Mouse (Mus musculus) forebrain, embryonic 13.5 days (tissue): Measurements from ENCODE around the gene Tmprss4. TPM values are rescaled to one million over a fixed set of nuclear protein-coding genes. Genes with fewer than 3 reads are reported as not detected.

Experiments used
- ATAC-seq: fragments of 200-750 bp; cut with Nextera tagmentation; 2 replicates; pipeline ENCODE4 v1.8.0; 2017
- H3K27ac ChIP-seq: fragments of 300-500 bp; sonication (generic); 2 replicates; pipeline ENCODE4 v1.5.1; 2015; ENCODE audit warnings: inconsistent platforms, mild to moderate bottlenecking, moderate library complexity
- H3K27me3 ChIP-seq: fragments of 300-500 bp; sonication (generic); 2 replicates; pipeline ENCODE4 v1.6.1; 2015; ENCODE audit warnings: mild to moderate bottlenecking, inconsistent platforms
- H3K36me3 ChIP-seq: fragments of 300-500 bp; sonication (generic); 2 replicates; pipeline ENCODE4 v1.6.1; 2015; ENCODE audit warnings: mild to moderate bottlenecking, inconsistent platforms; ENCODE audit not compliant: poor library complexity, severe bottlenecking
- H3K4me1 ChIP-seq: fragments of 300-500 bp; sonication (generic); 2 replicates; pipeline ENCODE4 v1.6.1; 2015; ENCODE audit warnings: inconsistent platforms
- H3K4me2 ChIP-seq: fragments of 300-500 bp; sonication (generic); 2 replicates; pipeline ENCODE4 v1.6.1; 2015; ENCODE audit warnings: inconsistent platforms, mild to moderate bottlenecking, moderate library complexity
- H3K4me3 ChIP-seq: fragments of 300-500 bp; sonication (generic); 2 replicates; pipeline ENCODE4 v1.5.1; 2015; ENCODE audit warnings: mild to moderate bottlenecking, inconsistent platforms
- H3K9ac ChIP-seq: fragments of 300-500 bp; sonication (generic); 2 replicates; pipeline ENCODE4 v1.6.1; 2015; ENCODE audit warnings: mild to moderate bottlenecking, inconsistent platforms
- H3K9me3 ChIP-seq: fragments of 300-500 bp; sonication (generic); replicated peaks from 2 replicates; pipeline ENCODE4 v1.6.1; 2016; ENCODE audit warnings: inconsistent platforms
- WGBS: fragments of 180-500 bp; shearing (Covaris S2); methylation state at CpG from one replicate; pipeline ENCODE4 v1.1.7; 2015; 5-methylcytosine and 5-hydroxymethylcytosine counted together
- polyA plus RNA-seq: library from polyadenylated mRNA; unstranded; fragments of >200 nt; fragmentation: Nextera tagmentation; extraction: Ambion mirVana; gene quantifications from 2 replicates; pipeline ENCODE4 v1.2.1, GENCODE M21; 2015

The Tmprss4 gene
- polyA plus RNA-seq, 1 experiment from 2014 or later = not detected

GRCm38 (mm10) chr9:45219644-45220043 is 15.8 kb upstream of the Tmprss4 start:
- 89% methylated on average over 3 of the region's 3 CpGs for WGBS
- Histone ChIP-seq H3K4me1 (no peaks in the 10 kb centered on the region), H3K9me3 (no peaks in the 10 kb centered on the region), H3K4me3 (no peak overlapping the region), H3K4me2 (no peak overlapping the region), H3K27ac (no peak overlapping the region), H3K27me3 (no peaks in the 10 kb centered on the region), H3K9ac (no peak overlapping the region), H3K36me3 (no peaks in the 10 kb centered on the region)
- no peak for ATAC-seq

DNA sequence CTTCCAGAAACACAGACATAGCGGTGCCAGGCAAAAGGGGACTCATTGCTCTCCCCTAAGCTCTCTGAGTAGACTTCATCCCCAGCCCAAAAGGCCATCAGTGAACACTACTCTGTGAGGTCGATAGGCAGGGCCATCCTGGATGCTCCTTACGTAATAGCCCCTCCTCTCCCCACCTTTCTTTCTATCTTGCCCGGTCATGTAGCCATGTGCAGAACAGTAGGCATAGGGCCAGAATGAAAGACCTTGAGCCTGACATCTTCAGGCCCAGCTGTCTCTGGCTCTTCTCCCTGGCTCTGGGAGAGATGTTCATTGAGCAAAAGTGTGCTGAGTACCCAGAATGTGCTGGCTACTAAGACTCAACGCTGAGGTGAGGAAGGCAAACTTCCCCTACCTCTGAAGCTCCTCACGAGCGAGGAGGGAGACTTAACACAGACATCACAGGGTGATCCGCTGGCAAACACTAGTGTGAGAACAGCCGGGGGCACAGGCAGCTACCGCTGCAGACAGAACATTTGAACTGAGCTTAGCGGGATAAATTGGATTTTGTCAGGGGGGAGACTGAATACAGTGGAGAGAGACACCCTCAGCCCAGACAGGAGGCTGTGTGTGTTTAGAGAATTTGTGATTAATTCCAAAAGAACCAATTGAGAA is 11.8 kb upstream of the Tmprss4 start:
- no peaks in the 10 kb centered on the region for H3K36me3 ChIP-seq
- no peak overlapping the region for H3K4me2 ChIP-seq
- WGBS = 71% methylated on average over 11 of the region's 11 CpGs
- H3K4me3 ChIP-seq = no peak overlapping the region
- H3K9me3 ChIP-seq = no peaks in the 10 kb centered on the region
- no peaks in the 10 kb centered on the region for H3K4me1 ChIP-seq
- no peaks in the 10 kb centered on the region for H3K27me3 ChIP-seq
- no peak overlapping the region for H3K9ac ChIP-seq
- H3K27ac ChIP-seq = no peak overlapping the region
- no peak for ATAC-seq

DNA sequence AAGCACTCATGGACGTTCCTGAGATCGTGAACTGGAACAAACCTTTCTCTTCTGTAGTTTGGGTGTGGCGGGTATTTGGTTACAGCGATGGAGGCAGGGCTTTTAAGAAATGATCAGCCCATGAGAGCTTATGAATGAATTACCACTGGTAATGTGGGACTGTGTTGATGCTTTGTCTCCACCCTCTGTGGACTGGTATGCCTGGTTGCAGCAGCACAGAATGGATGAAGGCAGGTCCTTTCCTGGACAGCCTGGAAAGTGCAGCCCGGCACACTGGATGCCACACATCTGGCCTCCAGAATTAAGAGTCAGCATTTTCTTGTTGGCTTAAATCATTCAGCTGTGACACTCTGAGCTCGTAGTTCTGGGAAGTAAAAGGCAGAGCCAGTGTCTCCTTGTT is 8.1 kb upstream of the Tmprss4 start:
- Histone ChIP-seq H3K4me2 (no peak overlapping the region), H3K27ac (no peak overlapping the region), H3K9ac (no peak overlapping the region), H3K9me3 (no peaks in the 10 kb centered on the region), H3K4me1 (no peaks in the 10 kb centered on the region), H3K27me3 (no peaks in the 10 kb centered on the region), H3K36me3 (no peaks in the 10 kb centered on the region), H3K4me3 (no peak overlapping the region)
- WGBS = 69% methylated on average over 6 of the region's 6 CpGs
- no peak for ATAC-seq

DNA sequence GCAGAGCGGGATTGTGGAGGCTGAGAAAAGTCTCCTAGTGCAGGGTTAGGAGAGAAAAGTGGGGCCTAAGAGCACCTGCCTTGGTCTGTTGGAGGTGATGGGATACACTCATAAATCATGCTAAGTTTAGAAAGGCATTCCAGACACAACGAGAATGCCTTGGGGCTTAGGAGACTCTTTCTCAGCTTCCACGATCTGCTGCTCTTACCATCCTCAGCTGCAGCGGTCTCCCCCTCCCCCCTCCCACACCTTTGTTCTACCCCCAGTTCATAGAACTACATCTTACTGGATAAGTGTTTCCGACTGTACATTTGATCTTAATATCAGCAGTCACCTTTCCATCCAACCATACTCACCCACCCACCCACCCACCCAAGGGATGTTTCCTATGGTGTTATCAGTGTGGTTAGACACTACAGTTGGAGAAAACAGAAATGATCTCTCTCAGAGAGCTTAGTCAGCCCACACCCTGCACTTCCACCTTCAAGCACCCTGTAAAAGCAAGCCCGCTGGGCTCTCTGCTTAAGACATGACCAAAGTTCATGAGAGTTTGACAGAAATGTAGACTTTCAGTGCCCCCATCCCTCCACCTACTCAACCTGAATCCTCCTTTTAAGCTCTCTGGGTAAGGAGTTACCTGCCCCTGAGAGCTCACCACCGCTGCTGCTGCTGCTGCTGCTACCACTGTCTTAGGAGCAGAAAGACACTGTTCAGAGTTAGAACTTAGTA is 3.3 kb upstream of the Tmprss4 start:
- H3K4me3 ChIP-seq = no peak overlapping the region
- no peak overlapping the region for H3K4me2 ChIP-seq
- no peak overlapping the region for H3K27ac ChIP-seq
- no peaks in the 10 kb centered on the region for H3K36me3 ChIP-seq
- 88% methylated on average over 7 of the region's 7 CpGs for WGBS
- ATAC-seq = no peak
- H3K9me3 ChIP-seq = no peaks in the 10 kb centered on the region
- H3K4me1 ChIP-seq = no peaks in the 10 kb centered on the region
- no peak overlapping the region for H3K9ac ChIP-seq
- no peaks in the 10 kb centered on the region for H3K27me3 ChIP-seq

GRCm38 (mm10) chr9:45206121-45206520 is 2.2 kb upstream of the Tmprss4 start:
- H3K4me2 ChIP-seq = no peak overlapping the region
- H3K27ac ChIP-seq = no peak overlapping the region
- 71% methylated on average over 4 of the region's 4 CpGs for WGBS
- no peaks in the 10 kb centered on the region for H3K4me1 ChIP-seq
- no peaks in the 10 kb centered on the region for H3K27me3 ChIP-seq
- H3K9ac ChIP-seq = no peak overlapping the region
- H3K9me3 ChIP-seq = no peaks in the 10 kb centered on the region
- H3K36me3 ChIP-seq = no peaks in the 10 kb centered on the region
- H3K4me3 ChIP-seq = no peak overlapping the region
- no peak for ATAC-seq

GRCm38 (mm10) chr9:45205143-45205542 is 1.3 kb upstream of the Tmprss4 start:
- no peak overlapping the region for H3K4me3 ChIP-seq
- H3K9me3 ChIP-seq = no peaks in the 10 kb centered on the region
- H3K27ac ChIP-seq = no peak overlapping the region
- WGBS = 86% methylated on average over 5 of the region's 5 CpGs
- H3K36me3 ChIP-seq = no peaks in the 10 kb centered on the region
- H3K4me2 ChIP-seq = no peak overlapping the region
- H3K4me1 ChIP-seq = no peaks in the 10 kb centered on the region
- no peaks in the 10 kb centered on the region for H3K27me3 ChIP-seq
- H3K9ac ChIP-seq = no peak overlapping the region
- no peak for ATAC-seq

DNA sequence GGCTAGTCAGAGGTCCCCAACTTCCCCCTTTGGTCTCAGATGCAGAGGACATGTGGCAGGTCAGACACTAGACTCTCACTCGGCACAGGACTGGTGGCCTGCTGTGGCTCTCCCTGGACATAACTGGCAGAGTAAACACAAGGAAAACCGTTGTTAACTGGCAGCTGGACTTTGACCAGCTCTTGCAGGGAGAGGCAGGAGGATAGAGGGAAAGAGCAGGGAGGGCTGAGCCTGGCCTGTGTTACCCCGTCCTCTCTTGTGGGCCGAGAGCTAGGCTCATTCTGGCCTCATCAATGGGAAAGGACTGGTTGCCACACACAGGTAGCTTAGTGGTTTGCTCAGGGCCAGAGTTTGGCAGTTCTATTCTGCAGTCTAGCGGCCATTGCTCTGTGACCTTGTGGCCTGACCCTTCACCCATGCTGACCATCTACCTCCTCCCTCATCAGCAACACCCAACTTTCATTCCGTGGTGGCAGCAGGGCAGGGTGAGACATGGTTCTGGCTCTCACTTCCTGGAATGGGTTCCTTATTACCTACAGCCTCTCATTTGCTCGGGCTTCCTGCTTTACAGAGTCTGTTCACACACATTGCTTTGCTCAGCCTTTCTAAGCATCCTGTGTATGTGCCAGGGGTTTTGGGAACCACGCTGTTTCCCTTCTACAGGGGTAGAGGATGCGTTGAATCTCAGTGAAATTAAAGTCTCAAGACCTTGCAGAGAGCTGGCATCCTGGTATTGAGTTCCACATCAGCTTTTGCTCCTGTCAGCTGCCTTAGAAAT is 1.7 kb downstream of the Tmprss4 start:
- H3K27ac ChIP-seq = no peak overlapping the region
- no peaks in the 10 kb centered on the region for H3K27me3 ChIP-seq
- no peaks in the 10 kb centered on the region for H3K36me3 ChIP-seq
- no peak for ATAC-seq
- no peak overlapping the region for H3K4me2 ChIP-seq
- no peaks in the 10 kb centered on the region for H3K4me1 ChIP-seq
- WGBS = 78% methylated on average over 9 of the region's 9 CpGs
- H3K9ac ChIP-seq = no peak overlapping the region
- no peaks in the 10 kb centered on the region for H3K9me3 ChIP-seq
- no peak overlapping the region for H3K4me3 ChIP-seq

DNA sequence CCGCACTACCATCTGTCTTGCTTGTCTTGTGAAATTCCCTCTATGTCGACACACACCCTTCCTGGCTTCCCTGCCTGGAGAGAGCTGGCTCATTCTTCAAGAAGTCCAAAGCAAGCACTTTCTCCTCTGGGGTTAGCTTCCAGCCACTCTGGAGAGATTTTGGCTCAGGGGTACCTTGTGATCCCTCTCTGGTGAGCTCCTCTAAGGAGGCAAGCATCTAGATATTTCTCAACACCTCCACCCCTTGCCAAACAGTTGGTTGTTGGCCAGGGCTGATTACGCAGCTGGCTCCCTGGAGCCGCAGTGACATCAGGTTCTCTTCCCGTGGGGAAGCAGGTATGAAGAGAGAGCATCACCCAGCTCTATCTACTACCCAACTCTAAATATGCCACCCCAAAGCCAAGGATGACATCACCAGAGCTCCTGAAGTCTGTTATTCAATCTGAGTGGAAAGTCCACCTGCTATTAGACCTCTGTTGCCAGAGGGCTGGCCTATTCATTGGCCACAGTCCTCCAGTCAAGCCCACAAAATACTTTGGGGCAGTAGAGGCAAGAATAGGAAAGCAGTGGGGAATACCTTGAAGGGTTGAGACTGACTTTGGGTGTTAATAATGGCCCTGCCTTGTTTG is 2.5 kb downstream of the Tmprss4 start:
- 85% methylated on average over 5 of the region's 5 CpGs for WGBS

DNA sequence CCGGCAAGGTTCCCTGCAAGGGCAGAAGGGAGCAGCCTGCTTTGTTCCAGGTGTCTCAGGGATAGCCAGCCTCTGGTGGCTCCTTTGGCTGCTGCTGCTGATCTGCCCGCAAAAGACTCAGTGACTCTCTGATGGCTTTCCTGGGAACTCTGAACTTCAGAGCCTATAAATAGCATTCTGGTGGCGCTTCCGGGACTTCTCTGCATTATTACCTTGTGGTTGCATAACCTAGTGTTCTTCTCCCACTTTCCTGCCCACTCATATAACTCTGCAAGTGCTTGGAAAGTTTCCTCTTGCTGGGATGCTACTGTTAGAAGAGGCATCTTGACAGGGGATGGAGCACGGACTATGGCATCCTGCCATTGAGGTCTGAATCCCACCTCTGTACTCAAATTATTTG is 6.3 kb downstream of the Tmprss4 start:
- Histone ChIP-seq H3K4me3 (no peak overlapping the region), H3K9ac (no peak overlapping the region), H3K9me3 (no peaks in the 10 kb centered on the region), H3K36me3 (no peaks in the 10 kb centered on the region), H3K27me3 (no peaks in the 10 kb centered on the region), H3K4me1 (no peaks in the 10 kb centered on the region), H3K4me2 (no peak overlapping the region), H3K27ac (no peak overlapping the region)
- WGBS = 87% methylated on average over 5 of the region's 5 CpGs
- ATAC-seq = no peak

More for the DNA sequence above, 2.5 kb downstream of the Tmprss4 start:
- no peaks in the 10 kb centered on the region for H3K36me3 ChIP-seq
- H3K4me3 ChIP-seq = no peak overlapping the region
- H3K4me2 ChIP-seq = no peak overlapping the region
- H3K27ac ChIP-seq = no peak overlapping the region
- ATAC-seq = no peak
- no peaks in the 10 kb centered on the region for H3K27me3 ChIP-seq
- no peaks in the 10 kb centered on the region for H3K9me3 ChIP-seq
- H3K4me1 ChIP-seq = no peaks in the 10 kb centered on the region
- no peak overlapping the region for H3K9ac ChIP-seq

DNA sequence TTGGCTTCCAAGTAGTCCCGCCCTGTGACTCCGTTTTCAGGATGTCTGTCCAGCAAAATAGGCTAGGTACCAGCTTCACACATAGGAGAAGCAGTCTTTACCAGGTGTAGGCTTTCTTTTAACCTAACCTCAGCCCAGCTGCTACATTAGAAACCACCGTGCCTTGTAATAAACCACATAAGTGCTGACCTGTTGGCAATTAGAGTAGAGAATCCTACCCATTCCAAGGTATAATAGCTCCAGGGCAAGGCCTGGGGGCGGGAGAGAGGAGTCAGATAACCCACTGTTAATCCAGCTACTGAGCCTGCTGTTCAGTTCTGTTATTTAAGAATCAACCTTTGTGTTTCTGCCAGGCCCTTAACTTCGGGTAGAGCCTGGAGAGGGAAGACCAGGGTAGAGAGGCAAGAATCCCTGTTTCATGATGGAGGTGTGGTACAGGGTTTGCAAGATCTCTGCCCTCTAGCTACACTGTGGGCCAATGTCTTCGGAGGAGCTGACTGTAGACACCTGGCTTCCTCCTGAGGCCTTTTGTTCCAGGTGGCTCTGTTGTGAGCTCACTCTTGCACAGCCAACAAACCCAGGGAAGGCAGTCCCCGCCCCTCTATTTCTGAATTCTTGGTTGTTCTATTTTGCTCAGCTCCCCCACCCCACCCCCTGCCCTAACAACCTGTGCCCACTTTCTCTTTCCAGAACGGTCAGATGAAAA is 7.6 kb downstream of the Tmprss4 start:
- Histone ChIP-seq H3K4me3 (no peak overlapping the region), H3K9ac (no peak overlapping the region), H3K27me3 (0 out of 2 replicates have a peak, but pooled peaks cover 3% of the 10 kb centered on the region), H3K9me3 (no peaks in the 10 kb centered on the region), H3K27ac (no peak overlapping the region), H3K4me1 (no peaks in the 10 kb centered on the region), H3K4me2 (no peak overlapping the region), H3K36me3 (no peaks in the 10 kb centered on the region)
- ATAC-seq = no peak
- WGBS = 71% methylated on average over 8 of the region's 8 CpGs

GRCm38 (mm10) chr9:45195468-45195867 is 8.4 kb downstream of the Tmprss4 start:
- Histone ChIP-seq H3K27me3 (0 out of 2 replicates have a peak, but pooled peaks cover 3% of the 10 kb centered on the region), H3K4me1 (no peaks in the 10 kb centered on the region), H3K4me2 (no peak overlapping the region), H3K27ac (no peak overlapping the region), H3K9ac (no peak overlapping the region), H3K9me3 (no peaks in the 10 kb centered on the region), H3K36me3 (no peaks in the 10 kb centered on the region), H3K4me3 (no peak overlapping the region)
- 72% methylated on average over 4 of the region's 4 CpGs for WGBS
- ATAC-seq = no peak
